Mouse (Mus musculus) erythroblast, embryonic 14.5 days (primary cell): ENCODE data around the gene Gzmk. TPM values are rescaled to one million over a fixed set of nuclear protein-coding genes. Genes with fewer than 3 reads are reported as not detected.

Experiments used
- H3K27me3 ChIP-seq: 2 replicates; pipeline ENCODE4 v1.6.1; 2012; ENCODE audit warnings: inconsistent platforms; ENCODE audit not compliant: control insufficient read depth
- H3K36me3 ChIP-seq: 2 replicates; pipeline ENCODE4 v1.6.1; 2012; ENCODE audit warnings: mild to moderate bottlenecking, inconsistent platforms; ENCODE audit not compliant: control insufficient read depth
- H3K4me1 ChIP-seq: 2 replicates; pipeline ENCODE4 v1.6.1; 2012; ENCODE audit warnings: inconsistent platforms; ENCODE audit not compliant: control insufficient read depth
- H3K4me3 ChIP-seq: replicated peaks from 2 replicates; pipeline ENCODE3; 2012; ENCODE audit warnings: moderate library complexity, mild to moderate bottlenecking, inconsistent platforms
- H3K9me3 ChIP-seq: 2 replicates; pipeline ENCODE4 v1.6.1; 2012; ENCODE audit warnings: low read length, inconsistent platforms, mixed read lengths; ENCODE audit not compliant: control insufficient read depth
- GATA1 ChIP-seq: IDR thresholded peaks from 2 replicates; pipeline ENCODE4 v1.6.1; 2012; ENCODE audit warnings: low read length, inconsistent platforms, mixed read lengths
- TAL1 ChIP-seq: IDR thresholded peaks from 3 replicates; pipeline ENCODE4 v1.6.1; 2012; ENCODE audit warnings: low read length, inconsistent platforms, mixed read lengths
- polyA plus RNA-seq: library from polyadenylated mRNA; stranded (reverse); fragments of >175 nt; gene quantifications from 2 replicates; pipeline ENCODE4 v1.2.3, GENCODE M21; 2012

The Gzmk gene
- polyA plus RNA-seq, 1 experiment = not detected

- no peak for TF ChIP-seq TAL1
- no peak for TF ChIP-seq GATA1
- no peaks in the 10 kb centered on the region for H3K27me3 ChIP-seq
- H3K4me1 ChIP-seq = no peaks in the 10 kb centered on the region
- H3K4me3 ChIP-seq = no peak overlapping the region
- no peaks in the 10 kb centered on the region for H3K36me3 ChIP-seq
- H3K9me3 ChIP-seq = no peaks in the 10 kb centered on the region
These were observed 95.7 kb downstream of the Gzmk start for GRCm38 (mm10) chr13:113129974-113130373.

Other genes with a start within 250 kb of the Gzmk start
- not detected in 2 replicates for gene Ccno, start 238.1 kb downstream of the Gzmk start, polyA plus RNA-seq
- gene Mcidas, start 232.1 kb downstream of the Gzmk start, polyA plus RNA-seq = not detected in 2 replicates
- gene Cdc20b, start 190.8 kb downstream of the Gzmk start, polyA plus RNA-seq = not detected in 2 replicates
- not detected in 2 replicates for gene Gpx8, start 179.5 kb downstream of the Gzmk start, polyA plus RNA-seq
- gene Gzma, start 124.9 kb downstream of the Gzmk start, polyA plus RNA-seq = not detected in 2 replicates
- 0.02 TPM in 1 of 2 replicates, not detected in the other for gene Esm1, start 16.2 kb downstream of the Gzmk start, polyA plus RNA-seq
- gene BC067074, start 67.3 kb upstream of the Gzmk start, polyA plus RNA-seq = 0.13 TPM in 1 of 2 replicates, not detected in the other